Mouse (Mus musculus) cerebellum, adult 18-20 months (tissue): ENCODE data around the gene Mertk.

Source experiments
- DNase-seq, 2 experiments: peaks; one replicate each; pipeline ENCODE4 v3.0.0; 2021

The Mertk gene

GRCm38 (mm10) chr2:128770557-128770956, 71.8 kb downstream of the Mertk start:
- DNase-seq, result no peak

- no peak for DNase-seq
These were observed 72.3 kb downstream of the Mertk start for GRCm38 (mm10) chr2:128771048-128771447.

DNA sequence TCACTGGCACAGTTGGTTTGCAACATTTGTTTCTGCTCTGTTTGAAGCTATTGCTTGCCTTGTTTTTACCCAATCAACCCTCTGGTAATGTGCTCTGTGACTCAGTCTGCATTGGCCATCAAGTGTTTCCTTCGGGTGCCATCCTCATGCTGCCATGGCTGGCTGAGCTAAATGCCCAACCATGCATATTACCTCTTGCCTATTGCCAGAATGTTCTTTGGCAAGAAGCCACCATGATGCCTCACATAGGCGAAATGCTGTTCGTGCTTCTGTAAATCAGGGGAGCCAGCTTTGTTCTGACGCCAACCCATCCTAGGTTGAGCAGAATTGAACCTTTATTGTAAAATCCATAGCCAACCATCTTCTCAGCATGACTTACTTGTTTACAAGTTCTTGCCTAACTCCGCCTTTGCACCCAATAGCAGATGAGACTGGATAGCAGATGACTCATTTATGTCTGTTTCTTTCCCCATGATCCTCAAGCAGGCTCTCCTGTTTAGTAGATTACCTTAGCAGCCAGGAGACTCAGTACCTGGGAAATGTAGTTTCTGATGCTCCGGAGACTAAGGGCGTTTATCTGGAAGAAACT, 73.1 kb downstream of the Mertk start:
- DNase-seq, result no peak

GRCm38 (mm10) chr2:128782231-128782630, 83.5 kb downstream of the Mertk start:
- DNase-seq, result no peak

GRCm38 (mm10) chr2:128783660-128784345, 85.0 kb downstream of the Mertk start:
- DNase-seq, result no peak

GRCm38 (mm10) chr2:128784814-128785213, 86.1 kb downstream of the Mertk start:
- no peak for DNase-seq

DNA sequence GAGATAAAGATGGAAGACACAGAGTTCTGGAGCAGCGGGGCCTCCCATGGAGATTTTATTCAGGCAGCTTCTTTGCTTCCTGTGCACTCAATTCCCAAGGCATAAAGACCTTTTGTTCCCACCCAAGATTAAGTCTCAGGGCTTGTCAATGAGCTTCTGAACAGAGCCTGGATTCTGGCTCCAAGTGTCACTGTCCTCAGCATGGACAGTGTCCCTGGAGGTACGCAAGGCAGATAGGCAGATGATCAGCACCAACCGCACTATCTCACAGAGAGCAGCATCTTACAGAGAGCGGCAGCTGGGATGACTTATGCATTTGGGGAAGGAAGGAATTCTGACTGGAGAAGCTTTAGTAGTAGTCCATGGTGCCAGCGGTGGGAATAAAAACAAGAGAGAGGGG, 87.6 kb downstream of the Mertk start:
- DNase-seq, result no peak

- no peak for DNase-seq
These were observed 88.0 kb downstream of the Mertk start for GRCm38 (mm10) chr2:128786795-128787194.

DNA sequence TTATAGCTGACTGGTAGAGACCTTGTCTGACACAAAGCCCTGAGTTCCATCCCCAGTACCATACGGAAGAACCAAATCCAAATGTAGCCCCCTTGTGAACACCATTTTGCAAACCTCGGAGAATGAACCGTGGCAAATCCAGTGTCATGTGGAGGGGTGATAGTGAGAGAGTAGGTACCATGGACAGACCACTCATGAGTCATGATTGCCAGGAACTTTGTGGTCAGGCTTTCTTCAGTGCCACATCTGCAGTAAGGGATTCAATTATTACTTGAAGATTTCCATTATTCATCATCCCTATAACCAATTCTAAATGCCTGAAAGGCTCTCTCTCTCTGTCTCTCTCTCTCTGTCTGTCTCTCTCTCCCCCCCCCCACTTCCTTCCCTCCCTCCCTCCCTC, 89.0 kb downstream of the Mertk start:
- DNase-seq, result no peak

- no peak for DNase-seq
These were observed 92.3 kb downstream of the Mertk start for GRCm38 (mm10) chr2:128790875-128791614.

GRCm38 (mm10) chr2:128793958-128794357, 95.2 kb downstream of the Mertk start:
- no peak for DNase-seq

DNA sequence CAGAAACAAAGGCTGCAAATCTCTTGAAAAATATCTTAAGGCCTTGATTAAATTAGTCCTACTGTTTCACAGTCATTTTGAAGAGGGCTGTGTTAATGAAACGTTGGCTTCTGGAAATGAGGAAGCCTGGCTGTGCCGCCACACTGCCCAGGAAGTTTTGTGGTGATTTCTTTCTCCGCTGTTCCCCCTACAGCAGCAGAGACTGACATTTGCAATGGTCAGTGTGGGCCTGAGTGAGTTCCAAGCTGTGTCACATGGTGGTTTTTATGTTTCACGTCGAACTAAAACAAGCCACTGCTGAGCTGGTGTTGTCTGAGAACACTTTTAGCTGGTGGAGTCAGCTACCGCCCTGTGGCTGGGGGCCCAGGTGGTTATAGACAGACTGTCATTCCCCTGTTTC, 97.7 kb downstream of the Mertk start:
- DNase-seq, result no peak

DNA sequence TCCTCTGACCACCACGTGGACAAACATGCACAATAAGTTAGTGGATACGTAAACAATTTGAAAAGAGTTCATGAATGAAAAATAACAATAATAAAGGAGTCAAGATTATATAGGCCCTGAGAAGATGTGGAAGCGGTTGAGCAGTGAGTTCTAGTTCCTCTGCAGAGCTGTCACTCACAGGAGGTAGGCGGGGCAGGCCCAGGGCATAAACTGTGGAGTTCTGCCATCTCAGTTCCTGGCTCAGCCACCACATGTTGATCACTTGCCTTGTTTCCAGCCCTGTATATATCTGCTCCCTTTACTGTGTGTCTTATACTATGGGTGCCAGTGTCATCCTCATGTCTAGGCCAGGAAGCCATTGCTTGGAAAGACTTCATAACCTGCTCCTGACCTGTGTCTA, 104.7 kb downstream of the Mertk start:
- no peak for DNase-seq

GRCm38 (mm10) chr2:128805341-128805740, 106.6 kb downstream of the Mertk start:
- DNase-seq, result no peak

DNA sequence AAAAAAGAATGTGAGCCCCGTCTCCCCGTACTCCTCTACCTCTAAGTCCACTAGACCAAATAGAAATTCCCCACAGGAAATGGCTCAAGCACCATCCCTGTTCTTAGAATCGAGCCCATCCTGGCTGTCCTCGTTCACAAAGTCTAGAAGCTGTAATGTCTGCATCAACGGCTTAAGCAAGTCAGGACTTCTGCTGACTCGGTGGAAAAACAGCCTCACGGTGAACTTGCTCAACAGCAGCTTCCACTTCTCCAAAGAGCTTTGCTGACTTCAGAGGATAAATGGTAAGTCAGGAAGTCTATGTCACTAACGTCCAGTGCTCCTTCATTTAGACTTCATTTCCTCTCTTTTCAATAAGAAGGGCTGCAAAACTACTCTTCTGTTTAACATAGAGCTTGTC, 107.8 kb downstream of the Mertk start:
- no peak for DNase-seq

GRCm38 (mm10) chr2:128812761-128813160, 114.0 kb downstream of the Mertk start:
- no peak for DNase-seq

GRCm38 (mm10) chr2:128816311-128816710, 117.6 kb downstream of the Mertk start:
- peak in 1 of 2 experiments; percentile 10 for DNase-seq

DNA sequence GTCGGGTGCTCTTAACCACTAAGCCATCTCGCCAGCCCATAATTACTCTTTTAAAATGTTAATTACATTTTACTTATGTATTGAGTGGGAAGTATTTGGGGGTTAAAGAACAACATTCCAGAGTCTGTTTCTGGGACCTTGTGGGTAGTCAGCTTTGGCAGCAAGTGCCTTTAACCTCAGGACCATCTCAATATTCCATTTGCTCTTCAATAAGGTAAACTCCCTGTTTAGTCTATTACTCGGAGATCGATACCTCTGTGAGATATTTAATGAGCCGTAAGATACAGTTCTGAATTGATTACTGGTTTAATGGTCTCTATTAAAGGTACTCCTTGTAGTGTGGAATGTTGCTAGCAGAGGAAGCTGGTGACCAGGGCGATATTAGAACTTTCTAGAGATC, 118.2 kb downstream of the Mertk start:
- DNase-seq, result no peak

GRCm38 (mm10) chr2:128817387-128817785, 118.6 kb downstream of the Mertk start:
- no peak for DNase-seq

DNA sequence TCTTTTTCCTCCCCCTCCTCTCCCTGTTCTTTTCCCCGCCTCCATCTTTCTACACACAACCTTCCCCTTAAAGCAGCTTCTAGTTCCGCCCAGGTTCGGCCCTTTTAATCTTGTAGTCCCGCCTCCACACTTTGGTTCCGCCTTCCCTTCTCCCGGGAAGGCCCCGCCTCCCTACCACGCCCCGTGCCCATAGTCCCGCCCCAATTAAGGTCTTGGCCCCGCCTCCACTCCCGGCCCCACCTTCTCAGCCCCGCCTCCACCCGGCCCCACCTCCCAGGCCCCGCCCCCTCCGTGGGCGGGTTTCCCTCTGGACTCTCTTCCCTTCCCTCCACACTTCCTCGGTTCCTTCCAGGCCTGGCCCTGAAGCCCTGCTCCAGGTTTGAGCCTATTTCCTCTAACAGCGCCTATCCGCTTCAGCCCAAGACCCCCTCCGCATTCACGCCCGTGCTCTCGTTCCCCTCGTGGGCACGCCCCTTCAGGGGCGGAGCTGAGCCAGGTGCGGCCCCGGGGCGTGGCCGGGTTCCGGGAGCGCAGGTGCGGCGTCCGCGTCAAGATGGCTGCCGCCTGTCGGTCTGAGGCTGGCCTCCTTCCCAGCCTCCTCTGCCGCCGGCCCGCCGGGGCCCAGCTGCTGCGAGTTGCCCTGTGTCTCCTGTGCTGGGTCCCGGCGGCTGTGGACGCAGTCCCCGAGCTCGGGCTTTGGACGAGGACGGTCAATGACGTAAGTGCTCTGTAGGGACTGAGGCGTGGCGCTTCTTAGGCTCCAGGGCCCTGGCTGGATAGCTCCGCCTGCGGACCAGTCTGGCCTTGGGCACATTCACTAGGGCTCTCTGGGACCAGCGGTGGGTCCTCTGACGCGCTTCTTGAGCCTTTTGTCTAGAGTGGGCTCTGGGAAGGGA, 119.3 kb downstream of the Mertk start, which contains the start of gene Tmem87b:
TSS of gene Tmem87b (plus strand) at position 333 of the 896 bp plus-strand sequence.
- DNase-seq, result peak; percentile 95 to 99

- DNase-seq, result peak in 1 of 2 experiments; percentile 19
These were observed 120.3 kb downstream of the Mertk start for GRCm38 (mm10) chr2:128818956-128819643.

- DNase-seq, result no peak
These were observed 121.9 kb downstream of the Mertk start for GRCm38 (mm10) chr2:128820631-128821030.
